Mouse (Mus musculus) inflammation-experienced regulatory T-cells, adult 6 months (primary cell): ENCODE measurements around the gene BC029722. TPM values are rescaled to one million over a fixed set of nuclear protein-coding genes. Genes with fewer than 3 reads are reported as not detected.

ENCODE experiments used
- ATAC-seq: one replicate; pipeline ENCODE4 v1.8.0; 2017
- polyA plus RNA-seq, 3 experiments: library from polyadenylated mRNA; unstranded; fragments of 100-300 nt; shearing (Covaris generic); gene quantifications; one replicate each; pipeline ENCODE4 v1.2.1; 2017

Gene BC029722
- polyA plus RNA-seq, 3 experiments from 2014 or later = 12.6 to 16.8 (median 15.9) TPM

GRCm38 (mm10) chr2:155778004-155778403 is 41.2 kb downstream of the BC029722 start:
- no peak for ATAC-seq

- no peak for ATAC-seq
Observed at GRCm38 (mm10) chr2:155777688-155777985, 41.6 kb downstream of the BC029722 start.

GRCm38 (mm10) chr2:155776824-155777687 is 42.2 kb downstream of the BC029722 start:
- ATAC-seq = no peak

GRCm38 (mm10) chr2:155775685-155776263 is 43.5 kb downstream of the BC029722 start:
- no peak for ATAC-seq

- ATAC-seq = no peak
Observed at GRCm38 (mm10) chr2:155774927-155775684, 44.1 kb downstream of the BC029722 start, which contains the start of gene Mmp24. Gene Mmp24 (plus strand): TSS chr2:155775342.

GRCm38 (mm10) chr2:155774261-155774926 is 44.8 kb downstream of the BC029722 start:
- ATAC-seq = no peak

GRCm38 (mm10) chr2:155773664-155774063 is 45.6 kb downstream of the BC029722 start:
- ATAC-seq = no peak

Other genes with a start within 250 kb of the BC029722 start
- 10 to 100 TPM; 13.4 to 17.2 (median 15.1) TPM for gene Gss, start 226.6 kb downstream of the BC029722 start, polyA plus RNA-seq
- under 1 TPM in 1 of 3 experiments, not detected in 2; 0.12 TPM for gene Myh7b, start 208.2 kb downstream of the BC029722 start, polyA plus RNA-seq
- 10 to 100 TPM; 38.5 to 56.7 (median 43.8) TPM for gene Trpc4ap, start 127.0 kb downstream of the BC029722 start, polyA plus RNA-seq
- 10 to 100 TPM; 38.5 to 41.2 (median 39.8) TPM for gene Edem2, start 90.0 kb downstream of the BC029722 start, polyA plus RNA-seq
- not detected for gene Gm17581, start 83.6 kb downstream of the BC029722 start, polyA plus RNA-seq
- gene Procr, start 68.3 kb downstream of the BC029722 start, polyA plus RNA-seq = under 1 TPM in 1 of 3 experiments, not detected in 2; 0.23 TPM
- gene Mmp24, start 44.1 kb downstream of the BC029722 start, polyA plus RNA-seq = not detected
- gene Eif6, start 7.5 kb upstream of the BC029722 start, polyA plus RNA-seq = 10 to 100 TPM; 65.0 to 78.8 (median 71.9) TPM
- not detected for gene Fam83c, start 15.4 kb upstream of the BC029722 start, polyA plus RNA-seq
- gene Uqcc1, start 110.9 kb upstream of the BC029722 start, polyA plus RNA-seq = 10 to 100 TPM; 34.5 to 47.4 (median 36.3) TPM
- not detected for gene Gm15557, start 121.3 kb upstream of the BC029722 start, polyA plus RNA-seq
- gene Gdf5, start 125.9 kb upstream of the BC029722 start, polyA plus RNA-seq = not detected
- 10 to 100 TPM; 30.4 to 48.2 (median 47.9) TPM for gene Cep250, start 137.0 kb upstream of the BC029722 start, polyA plus RNA-seq
- 1 to 10 TPM; 1.4 to 1.8 (median 1.7) TPM for gene 6430550D23Rik, start 188.6 kb upstream of the BC029722 start, polyA plus RNA-seq
- 100 to 1,000 TPM in 2 of 3 experiments, 10 to 100 TPM in 1; 97.9 to 172 (median 128) TPM for gene Ergic3, start 188.6 kb upstream of the BC029722 start, polyA plus RNA-seq
- gene Fer1l4, start 233.5 kb upstream of the BC029722 start, polyA plus RNA-seq = not detected
- under 1 TPM in 1 of 3 experiments, not detected in 2; 0.13 TPM for gene Spag4, start 245.7 kb upstream of the BC029722 start, polyA plus RNA-seq